Mouse (Mus musculus): ENCODE data around the gene Haghl.
"Not testable (repeated sequence)": the region's sequence is repeated elsewhere in the genome, so short reads cannot be mapped to it uniquely, and the experiment has no call there.

DNA sequence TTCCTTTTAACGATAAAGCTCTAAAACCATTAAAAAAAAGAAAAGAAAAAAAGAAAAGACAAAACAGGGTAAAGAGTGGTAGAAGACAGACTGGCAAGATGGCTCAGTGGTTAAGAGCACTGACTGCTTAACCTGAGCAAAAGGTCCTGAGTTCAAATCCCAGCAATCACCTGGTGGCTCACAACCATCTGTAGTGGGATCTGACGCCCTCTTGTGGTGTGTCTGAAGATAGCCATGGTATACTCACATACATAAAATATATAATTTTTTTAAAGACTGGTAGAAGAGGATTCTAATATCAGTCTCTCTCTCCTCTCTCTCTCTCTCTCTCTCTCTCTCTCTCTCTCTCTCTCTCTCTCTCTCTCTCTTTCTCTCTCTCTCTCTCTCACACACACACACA, 22.0 kb upstream of the Haghl start:
- not testable (repeated sequence) for TF ChIP-seq TAL1, GATA1 (IDR thresholded peaks at IDR 0.05; ENCODE audit: low read length)

All from erythroblast, embryonic 14.5 days (primary cell).